ENCODE assay signal across 16 mouse cellular contexts in the genomic region with DNA sequence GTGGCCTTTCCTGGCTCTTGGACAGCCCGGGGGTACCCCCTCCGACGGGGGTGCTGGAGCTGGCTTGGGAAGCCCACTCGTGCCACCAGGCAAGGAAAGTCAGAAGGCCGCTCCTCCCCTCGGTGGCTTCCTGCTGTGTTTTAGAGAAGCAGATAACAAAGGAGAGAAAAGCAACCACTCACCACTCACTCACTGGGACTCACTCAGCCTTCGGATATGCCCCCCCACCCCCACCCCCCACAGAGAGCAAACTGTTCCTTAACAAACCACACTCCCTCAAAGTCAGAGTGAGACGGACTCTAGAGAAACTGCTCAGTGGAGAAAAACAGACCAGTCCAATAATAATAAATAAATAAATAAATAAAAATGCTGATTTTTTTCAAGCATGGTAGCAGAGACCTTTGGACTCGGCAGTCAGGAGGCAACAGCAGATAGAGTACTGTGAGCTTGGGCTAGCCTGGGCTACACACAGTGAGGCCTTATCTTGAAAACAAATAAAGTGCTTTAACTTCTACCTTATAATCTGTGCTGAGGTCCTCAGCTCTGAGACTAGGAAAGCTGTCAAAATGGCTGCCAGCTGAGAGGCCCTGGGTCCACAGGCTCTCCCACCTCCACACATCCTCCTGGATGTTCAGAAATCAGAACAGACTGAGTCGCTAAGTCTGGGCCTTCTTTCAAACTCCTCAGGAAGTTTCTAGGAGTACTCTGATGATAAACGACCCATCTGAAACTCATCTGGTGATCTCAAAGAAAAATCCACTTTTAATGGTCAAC. TPM values are rescaled to one million over a fixed set of nuclear protein-coding genes. Genes with fewer than 3 reads are reported as not detected.
"Had no signal": no experiment of that assay in that cellular context is flagged by ENCODE, and none has a peak within 500 bp of the region (broad histone marks: within the 10 kb centered on the region; RNA-seq: fewer than 3 reads in every experiment).

No protein-coding gene starts in this region.

- H3K4me1 ChIP-seq: limb, embryonic 13.5 days; midbrain, embryonic 13.5 days; neural tube, embryonic 15.5 days had no signal

- H3K9me3 ChIP-seq: limb, embryonic 13.5 days; midbrain, embryonic 13.5 days; neural tube, embryonic 15.5 days; stomach, embryonic 15.5 days had no signal

- H3K27ac ChIP-seq: layer of hippocampus, adult 2 months; liver, embryonic 14.5 days; midbrain, embryonic 13.5 days; neural tube, embryonic 15.5 days; stomach, embryonic 15.5 days had no signal

- DNase-seq: kidney, adult 9 months; left cerebral cortex, postnatal 4 days; lung, adult 18-20 months; thymus, postnatal 4 days had no signal

- H3K9ac ChIP-seq: limb, embryonic 13.5 days; liver, embryonic 14.5 days; midbrain, embryonic 13.5 days; neural tube, embryonic 15.5 days; stomach, embryonic 15.5 days had no signal

- ATAC-seq: midbrain, embryonic 13.5 days had no signal

- H3K36me3 ChIP-seq: stomach, embryonic 15.5 days had no signal

- H3K4me3 ChIP-seq: layer of hippocampus, adult 2 months; limb, embryonic 13.5 days; midbrain, embryonic 13.5 days; myocyte; neural tube, embryonic 15.5 days; stomach, embryonic 15.5 days had no signal

- H3K4me2 ChIP-seq: limb, embryonic 13.5 days; midbrain, embryonic 13.5 days; neural tube, embryonic 15.5 days; stomach, embryonic 15.5 days had no signal

- H3K27me3 ChIP-seq: limb, embryonic 13.5 days; midbrain, embryonic 13.5 days; neural tube, embryonic 15.5 days; stomach, embryonic 15.5 days had no signal

RNA-seq across cellular contexts. Expression of a gene that starts 1.0 kb away (rescaled TPM):
- total RNA-seq: liver, adult 2 months; megakaryocyte-erythroid progenitor cell, adult 5-6 weeks had no signal
- polyA plus RNA-seq: liver, adult 2 months; liver, embryonic 14.5 days; lung, embryonic 16.5 days; myocyte; neural tube, embryonic 11.5 days; neural tube, embryonic 15.5 days; thymus, postnatal 0 days had no signal
